Mouse (Mus musculus): Measurements from ENCODE around the gene Ncor1.

DNA sequence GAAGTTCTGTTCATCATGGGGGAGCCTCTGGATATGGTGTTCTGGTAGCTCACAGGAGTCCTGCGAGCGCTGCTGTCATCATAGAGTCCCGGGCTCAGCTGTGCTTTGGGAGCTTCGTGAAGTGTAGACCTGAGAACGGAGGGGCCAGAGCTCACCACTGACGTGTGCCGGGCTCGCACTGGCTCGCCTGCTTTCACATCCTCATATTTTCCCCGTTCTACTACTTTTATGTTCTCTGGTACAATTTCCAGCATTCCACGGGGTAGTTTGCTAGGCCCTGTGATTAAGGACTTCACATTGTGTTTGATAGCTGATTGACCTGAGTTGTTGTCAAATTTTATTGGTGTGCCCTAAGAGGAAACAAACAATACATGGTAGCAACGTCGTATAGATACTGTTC is 115.3 kb downstream of the Ncor1 start:
- no peak for TF ChIP-seq CTCF (IDR thresholded peaks at IDR 0.05; ENCODE audit: low read depth)
- TF ChIP-seq EP300 (IDR thresholded peaks at IDR 0.05; ENCODE audit: low read depth): no peak
